Mouse (Mus musculus) G1E (cell line): ENCODE measurements at regions not wholly inside any gene's neighbourhood (a gene's known extent, or its start where the extent isn't known, plus 50 kb on each side); places are given as distances from the start of the nearest gene placed in this dataset.
"Not testable (repeated sequence)": the region's sequence is repeated elsewhere in the genome, so short reads cannot be mapped to it uniquely, and the experiment has no call there.

ENCODE experiments used
- ATAC-seq: 2 replicates; pipeline ENCODE4 v1.8.0; 2016; ENCODE audit warnings: mild to moderate bottlenecking; ENCODE audit not compliant: insufficient number of reproducible peaks, poor library complexity, low FRiP score, severe bottlenecking; ENCODE audit errors: extremely low read depth
- DNase-seq: peaks from one replicate; pipeline ENCODE4 v3.0.0; 2012; ENCODE audit warnings: low spot score
- H3K27me3 ChIP-seq: 2 replicates; pipeline ENCODE4 v1.6.1; 2012; ENCODE audit warnings: mild to moderate bottlenecking, low read length, inconsistent platforms; ENCODE audit not compliant: insufficient read depth
- H3K36me3 ChIP-seq: replicated peaks from 2 replicates; pipeline ENCODE3; 2012; ENCODE audit warnings: mild to moderate bottlenecking, inconsistent platforms
- H3K4me1 ChIP-seq: 2 replicates; pipeline ENCODE4 v1.6.1; 2012; ENCODE audit warnings: low read depth, low read length, inconsistent platforms, mixed read lengths; ENCODE audit not compliant: insufficient read depth
- H3K4me3 ChIP-seq: 2 replicates; pipeline ENCODE4 v1.5.1; 2012; ENCODE audit warnings: low read depth, mild to moderate bottlenecking, inconsistent platforms, low read length, moderate library complexity, mixed read lengths
- H3K9me3 ChIP-seq: replicated peaks from 2 replicates; pipeline ENCODE4 v1.6.1; 2012; ENCODE audit warnings: inconsistent platforms
- CTCF ChIP-seq: IDR thresholded peaks from 2 replicates; pipeline ENCODE4 v1.5.1; 2012; ENCODE audit warnings: low read depth, low read length, inconsistent platforms, mixed read lengths
- GATA1 ChIP-seq: IDR thresholded peaks from 2 replicates; pipeline ENCODE4 v1.6.1; 2012; ENCODE audit warnings: borderline replicate concordance, low read length, inconsistent platforms, mixed read lengths
- GATA2 ChIP-seq: IDR thresholded peaks from 2 replicates; pipeline ENCODE4 v1.6.1; 2012; ENCODE audit warnings: low read depth, low read length, inconsistent platforms, borderline replicate concordance
- POLR2AphosphoS5 ChIP-seq: IDR thresholded peaks from 2 replicates; pipeline ENCODE4 v1.6.1; 2012; ENCODE audit warnings: low read depth, low read length, inconsistent platforms; ENCODE audit not compliant: insufficient replicate concordance
- TAL1 ChIP-seq: conservative IDR thresholded peaks from 2 replicates; pipeline ENCODE4 v1.6.1; 2012; ENCODE audit warnings: low read depth, low read length, inconsistent platforms, mixed read lengths

DNA sequence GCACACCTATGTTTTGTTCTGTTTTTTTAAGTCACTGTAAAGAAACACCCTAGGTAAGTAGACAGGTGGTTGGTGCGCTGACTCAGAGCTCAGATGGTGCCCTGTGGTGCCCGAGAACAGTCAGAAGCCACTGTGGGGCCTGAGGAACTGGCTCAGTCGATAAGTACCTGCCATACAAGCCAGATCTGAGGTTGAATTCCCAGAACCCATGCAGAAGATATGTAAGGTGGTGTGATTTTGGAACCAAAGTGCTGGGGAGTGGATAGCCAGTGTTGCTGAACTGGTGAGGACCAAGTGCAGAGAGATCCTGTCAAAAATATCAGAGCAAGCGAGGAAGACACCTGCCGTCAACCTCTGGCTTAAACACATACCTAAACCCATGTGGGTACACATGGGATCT is 65.4 kb downstream of the Chst1 start:
- Histone ChIP-seq H3K9me3 (peaks cover 11% of the 10 kb centered on the region), H3K36me3 (no peaks in the 10 kb centered on the region), H3K4me3 (no peak overlapping the region), H3K4me1 (no peaks in the 10 kb centered on the region; the same call in 1 of the 2 replicates), H3K27me3 (peaks cover 5% of the 10 kb centered on the region; the same call in 1 of the 2 replicates)
- ATAC-seq (no peak), DNase-seq (no peak)
- TF ChIP-seq CTCF = no peak
- no peak for TF ChIP-seq POLR2AphosphoS5
- TF ChIP-seq GATA1 = no peak
- TF ChIP-seq GATA2 = no peak
- no peak for TF ChIP-seq TAL1

DNA sequence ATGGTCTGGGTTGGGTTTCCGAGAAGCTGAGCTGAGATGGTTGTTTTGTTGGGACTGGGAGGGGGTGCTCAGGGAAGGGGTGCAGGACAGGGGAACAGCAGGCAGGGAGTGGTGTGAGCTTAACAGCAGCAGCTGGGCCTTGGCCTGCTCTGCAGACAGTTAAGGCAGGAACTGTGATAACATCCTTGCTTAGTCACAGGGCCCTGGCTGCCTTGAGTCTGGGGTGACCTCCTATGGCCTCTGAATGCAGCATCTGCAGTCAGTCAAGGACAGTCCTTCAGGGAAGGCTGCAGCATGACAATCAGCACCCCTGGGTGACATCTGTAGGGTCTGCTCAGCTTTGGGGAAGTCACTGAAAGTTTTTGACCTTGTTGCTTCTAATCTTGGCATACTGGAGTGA is 67.7 kb downstream of the Chst1 start:
- no peak for TF ChIP-seq GATA1
- no peak for TF ChIP-seq POLR2AphosphoS5
- no peak for TF ChIP-seq CTCF
- TF ChIP-seq GATA2 = no peak
- TF ChIP-seq TAL1 = no peak
- peak; percentile 94 for ATAC-seq
- Histone ChIP-seq H3K4me3 (no peak overlapping the region), H3K9me3 (no peaks in the 10 kb centered on the region), H3K27me3 (peaks cover 5% of the 10 kb centered on the region; the same call in 1 of the 2 replicates), H3K36me3 (no peaks in the 10 kb centered on the region), H3K4me1 (no peaks in the 10 kb centered on the region; the same call in 1 of the 2 replicates)
- no peak for DNase-seq

GRCm38 (mm10) chr2:92667756-92668155 is 68.2 kb downstream of the Chst1 start:
- no peak for TF ChIP-seq TAL1
- TF ChIP-seq GATA1 = no peak
- no peak for TF ChIP-seq GATA2
- TF ChIP-seq CTCF = no peak
- TF ChIP-seq POLR2AphosphoS5 = no peak
- Histone ChIP-seq H3K27me3 (peaks cover 5% of the 10 kb centered on the region; the same call in 1 of the 2 replicates), H3K4me3 (0 out of 2 replicates have a peak overlapping the region, but pooled peaks have one; percentile 23), H3K36me3 (no peaks in the 10 kb centered on the region), H3K4me1 (no peaks in the 10 kb centered on the region; the same call in 1 of the 2 replicates), H3K9me3 (no peaks in the 10 kb centered on the region)
- no peak for DNase-seq
- ATAC-seq = no peak

DNA sequence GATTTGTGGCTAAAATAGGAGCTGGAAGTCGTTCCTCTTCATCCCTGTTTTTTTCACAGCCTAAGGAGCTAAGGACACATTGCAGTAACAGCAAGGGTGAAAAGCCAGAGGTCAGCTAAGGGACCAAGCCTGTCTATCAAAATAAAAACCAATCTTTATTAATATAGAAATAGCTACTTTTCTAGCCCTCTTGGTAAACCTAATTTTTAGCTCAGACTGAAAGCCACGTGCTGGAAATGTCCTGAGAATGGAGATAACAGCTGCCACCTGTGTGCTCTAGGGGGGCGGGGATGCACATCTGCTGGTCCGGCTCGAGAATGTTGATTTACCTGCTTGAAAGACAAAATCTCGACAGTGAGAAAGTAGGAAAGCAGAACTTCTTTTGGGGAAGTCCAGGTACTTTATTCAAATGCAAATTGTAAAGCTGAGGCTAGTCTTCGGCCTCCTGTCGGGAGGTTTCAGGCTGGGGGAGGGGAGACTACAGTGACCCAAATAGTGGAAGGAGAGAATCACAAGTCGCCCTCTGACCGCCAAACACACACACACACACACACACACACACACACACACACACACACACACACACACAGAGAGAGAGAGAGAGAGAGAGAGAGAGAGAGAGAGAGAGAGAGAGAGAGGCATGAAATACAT is 70.0 kb downstream of the Chst1 start:
- H3K27me3 ChIP-seq, DNase-seq, H3K9me3 ChIP-seq, ATAC-seq, H3K4me3 ChIP-seq, H3K4me1 ChIP-seq, H3K36me3 ChIP-seq: not testable (repeated sequence)

- no peak for ATAC-seq
- Histone ChIP-seq H3K9me3 (no peaks in the 10 kb centered on the region), H3K4me1 (no peaks in the 10 kb centered on the region; the same call in 1 of the 2 replicates), H3K4me3 (no peak overlapping the region), H3K27me3 (peaks cover 13% of the 10 kb centered on the region; the same call in 1 of the 2 replicates), H3K36me3 (no peaks in the 10 kb centered on the region)
- DNase-seq = peak; percentile 16
- TF ChIP-seq POLR2AphosphoS5 (no peak), TAL1 (no peak), GATA2 (no peak), GATA1 (no peak), CTCF (no peak)
These were observed 72.1 kb downstream of the Chst1 start for GRCm38 (mm10) chr2:92671586-92671985.

DNA sequence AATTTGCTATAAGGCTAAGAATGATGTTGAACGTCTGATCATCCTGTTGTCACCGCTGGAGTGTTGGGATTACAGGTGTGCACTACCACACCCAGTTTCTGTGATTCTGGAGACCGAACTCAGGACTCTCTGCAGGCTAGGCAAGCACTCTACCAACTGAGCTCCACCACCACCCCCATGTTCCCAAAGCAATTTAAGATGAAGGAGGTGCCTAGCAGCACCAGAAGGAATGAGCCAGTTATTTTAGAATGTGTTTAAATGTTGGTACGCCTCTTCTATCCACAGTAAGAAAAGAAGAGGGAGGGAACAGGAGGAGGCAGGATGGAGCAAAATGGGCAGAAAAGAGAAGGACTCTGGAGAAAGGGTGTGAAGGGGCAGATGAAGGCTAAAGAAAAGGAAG is 72.6 kb downstream of the Chst1 start:
- peaks cover 13% of the 10 kb centered on the region; the same call in 1 of the 2 replicates for H3K27me3 ChIP-seq
- ATAC-seq (no peak), DNase-seq (no peak)
- no peak overlapping the region for H3K4me3 ChIP-seq
- TF ChIP-seq CTCF (no peak), TAL1 (no peak), GATA2 (no peak), GATA1 (no peak), POLR2AphosphoS5 (no peak)
- H3K9me3 ChIP-seq = no peaks in the 10 kb centered on the region
- H3K4me1 ChIP-seq = no peaks in the 10 kb centered on the region; the same call in 1 of the 2 replicates
- H3K36me3 ChIP-seq = no peaks in the 10 kb centered on the region
